Mouse (Mus musculus): ENCODE measurements around the gene Tlx3. TPM values are rescaled to one million over a fixed set of nuclear protein-coding genes. Genes with fewer than 3 reads are reported as not detected.
A peak's percentile ranks its signal among the peaks of the same experiment; 100 is the strongest.

Gene Tlx3
- polyA plus RNA-seq (2015; fragmentation: Nextera tagmentation; extraction: Ambion mirVana), result 53.2 and 55.7 TPM in 2 replicates

GRCm38 (mm10) chr11:33203383-33204328 is at the start of gene Tlx3:
TSS of gene Tlx3 (minus strand) at chr11:33203589.
- H3K9me3 ChIP-seq, result no peaks in the 10 kb centered on the region
- peaks cover 88% of the 10 kb centered on the region for H3K27me3 ChIP-seq
- H3K27ac ChIP-seq (replicated peaks), result peak within 1 kb of the TSS; percentile 95
- peak within 1 kb of the TSS; percentile 49 for H3K4me2 ChIP-seq
- peak within 1 kb of the TSS; percentile 86 for H3K9ac ChIP-seq
- H3K4me1 ChIP-seq (replicated peaks), result peaks cover 51% of the 10 kb centered on the region
- under 1% methylated on average over 80 of the region's 81 CpGs for WGBS
- ATAC-seq (ENCODE audit: low read depth), result peak; percentile 72
- peak within 1 kb of the TSS; percentile 53 for H3K4me3 ChIP-seq
- H3K36me3 ChIP-seq, result no peaks in the 10 kb centered on the region

DNA sequence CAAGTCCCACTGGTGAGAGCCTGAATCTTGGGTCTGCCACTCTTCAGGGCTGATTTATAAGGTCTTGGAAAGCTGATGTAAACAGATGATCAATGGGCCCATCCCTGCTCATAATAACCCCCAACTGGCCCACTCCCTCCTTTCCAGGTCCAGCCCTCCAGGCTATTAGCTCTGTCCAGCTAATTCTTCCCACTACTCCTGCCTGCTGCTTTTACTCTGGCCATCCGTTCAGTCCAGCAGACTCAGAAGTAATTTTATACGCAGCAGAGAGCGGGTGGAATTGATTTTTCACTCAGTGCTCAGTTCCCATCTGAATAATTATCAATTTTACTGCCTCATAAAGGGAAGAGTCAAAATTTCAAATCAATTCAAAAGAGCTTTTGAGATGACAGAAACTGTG is 36.9 kb upstream of the Tlx3 start:
- H3K27ac ChIP-seq (replicated peaks), result no peak overlapping the region; the same call in 1 of the 2 replicates
- H3K4me1 ChIP-seq (replicated peaks), result peaks cover 14% of the 10 kb centered on the region; the same call in 1 of the 2 replicates
- no peaks in the 10 kb centered on the region for H3K36me3 ChIP-seq
- no peak overlapping the region for H3K4me3 ChIP-seq
- H3K9ac ChIP-seq, result no peak overlapping the region
- 34% methylated on average over 3 of the region's 3 CpGs for WGBS
- no peak overlapping the region for H3K4me2 ChIP-seq
- ATAC-seq (ENCODE audit: low read depth), result peak; percentile 64; the same call in 1 of the 2 replicates
- H3K9me3 ChIP-seq, result no peaks in the 10 kb centered on the region
- H3K27me3 ChIP-seq, result no peaks in the 10 kb centered on the region; the same call in 1 of the 2 replicates

- 17% methylated on average over 3 of the region's 3 CpGs for WGBS
- Histone ChIP-seq H3K4me3 (no peak overlapping the region), H3K27ac (replicated peaks) (peak overlapping the region; percentile 67), H3K27me3 (no peaks in the 10 kb centered on the region; the same call in 1 of the 2 replicates), H3K36me3 (no peaks in the 10 kb centered on the region), H3K4me1 (replicated peaks) (peaks cover 34% of the 10 kb centered on the region), H3K9ac (no peak overlapping the region), H3K4me2 (no peak overlapping the region), H3K9me3 (no peaks in the 10 kb centered on the region)
- ATAC-seq (ENCODE audit: low read depth), result peak; percentile 64; the same call in 1 of the 2 replicates
Measured at GRCm38 (mm10) chr11:33234134-33234533, 30.7 kb upstream of the Tlx3 start.

DNA sequence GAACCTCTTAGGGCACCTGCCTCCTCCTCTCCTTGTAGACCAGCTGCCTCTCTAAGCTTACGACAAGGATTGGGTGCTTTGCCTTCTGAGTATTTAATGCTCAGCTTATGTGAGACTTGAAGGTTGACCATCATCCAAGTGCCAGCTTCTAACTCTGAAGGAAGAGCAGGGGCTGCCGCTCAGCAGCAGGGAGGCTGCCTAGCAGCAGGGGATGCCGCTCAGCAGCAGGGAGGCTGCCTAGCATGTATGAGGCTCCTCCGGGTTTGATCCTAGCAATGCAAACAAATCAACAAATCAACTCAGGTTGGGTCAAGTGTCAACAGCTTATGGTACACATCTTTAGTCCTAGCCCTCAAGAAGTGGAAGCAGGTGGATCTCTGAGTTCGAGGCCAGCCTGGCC is 28.7 kb upstream of the Tlx3 start:
- no peaks in the 10 kb centered on the region for H3K27me3 ChIP-seq
- no peaks in the 10 kb centered on the region for H3K9me3 ChIP-seq
- no peak overlapping the region for H3K27ac ChIP-seq (replicated peaks)
- H3K9ac ChIP-seq, result no peak overlapping the region
- H3K4me3 ChIP-seq, result no peak overlapping the region
- peaks cover 34% of the 10 kb centered on the region for H3K4me1 ChIP-seq (replicated peaks)
- no peak for ATAC-seq (ENCODE audit: low read depth)
- no peak overlapping the region for H3K4me2 ChIP-seq
- WGBS, result 66% methylated on average over 5 of the region's 5 CpGs
- H3K36me3 ChIP-seq, result no peaks in the 10 kb centered on the region

DNA sequence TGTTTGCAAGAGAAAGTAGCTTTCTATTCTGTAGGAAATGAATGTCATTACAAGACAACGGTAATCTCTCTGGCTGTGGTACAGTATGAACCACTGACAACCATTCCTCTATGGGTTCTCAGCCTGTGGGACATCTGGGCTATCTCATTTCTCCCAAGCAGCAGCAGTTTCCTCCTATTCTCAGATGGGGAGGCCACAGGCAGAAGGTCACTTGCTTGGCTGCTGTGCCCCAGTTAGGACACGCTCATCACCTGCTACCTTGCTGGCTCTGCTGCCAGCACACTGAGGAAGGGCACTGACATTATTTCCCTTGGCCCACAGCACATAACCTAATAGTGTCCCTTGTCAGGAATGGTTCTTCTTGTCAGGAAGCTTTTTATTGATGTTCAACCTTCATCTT is 24.8 kb upstream of the Tlx3 start:
- H3K4me2 ChIP-seq, result no peak overlapping the region
- H3K9me3 ChIP-seq, result no peaks in the 10 kb centered on the region
- H3K36me3 ChIP-seq, result no peaks in the 10 kb centered on the region
- no peaks in the 10 kb centered on the region for H3K27me3 ChIP-seq
- no peak for ATAC-seq (ENCODE audit: low read depth)
- WGBS, result 91% methylated on average over 2 of the region's 2 CpGs
- H3K9ac ChIP-seq, result no peak overlapping the region
- no peak overlapping the region for H3K27ac ChIP-seq (replicated peaks)
- peaks cover 21% of the 10 kb centered on the region for H3K4me1 ChIP-seq (replicated peaks)
- no peak overlapping the region for H3K4me3 ChIP-seq

- no peaks in the 10 kb centered on the region for H3K36me3 ChIP-seq
- H3K9me3 ChIP-seq, result no peaks in the 10 kb centered on the region
- H3K4me2 ChIP-seq, result no peak overlapping the region
- WGBS, result 75% methylated on average over 8 of the region's 8 CpGs
- no peaks in the 10 kb centered on the region for H3K27me3 ChIP-seq
- peaks cover 15% of the 10 kb centered on the region for H3K4me1 ChIP-seq (replicated peaks)
- no peak overlapping the region for H3K9ac ChIP-seq
- no peak for ATAC-seq (ENCODE audit: low read depth)
- no peak overlapping the region for H3K27ac ChIP-seq (replicated peaks)
- H3K4me3 ChIP-seq, result no peak overlapping the region
Measured at GRCm38 (mm10) chr11:33226516-33226915, 23.1 kb upstream of the Tlx3 start.

DNA sequence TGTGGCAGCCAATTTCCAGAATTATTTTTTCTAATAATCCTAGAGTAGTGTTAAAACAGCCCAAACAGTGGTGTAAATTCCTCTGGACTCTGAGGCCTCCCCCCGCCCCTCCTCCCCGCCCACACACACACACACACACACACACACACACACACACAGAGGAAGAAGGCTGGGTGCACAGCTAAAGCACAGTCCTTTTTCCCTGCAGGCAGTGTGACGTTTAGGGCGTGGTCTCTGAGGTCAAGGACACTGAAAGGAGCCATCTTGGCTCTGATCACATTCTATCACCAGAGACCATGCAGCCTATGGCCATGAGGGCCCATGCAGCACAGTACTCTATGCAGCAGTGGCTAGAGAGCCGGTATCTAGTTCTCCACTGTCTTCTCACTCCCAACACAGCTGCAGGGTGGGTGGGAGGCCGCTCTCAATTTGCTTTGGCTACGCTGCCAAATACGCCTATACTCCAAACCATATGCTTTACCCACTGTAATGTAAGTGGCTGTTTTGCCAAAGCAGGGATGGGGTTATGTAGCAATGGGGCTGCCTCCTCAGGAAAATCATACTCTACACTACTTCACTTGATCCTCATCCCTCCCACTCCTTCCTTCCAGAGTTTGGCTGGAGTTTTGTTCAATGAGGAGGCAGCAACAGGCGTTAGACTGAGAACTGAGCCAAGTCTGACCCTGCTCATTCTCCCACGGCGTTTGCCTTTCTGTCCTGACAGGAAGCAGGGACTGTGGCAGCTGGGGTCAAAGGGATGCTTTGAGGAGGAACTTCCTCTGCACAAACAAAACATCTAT is 18.4 kb upstream of the Tlx3 start:
- Histone ChIP-seq H3K4me1 (replicated peaks) (peaks cover 51% of the 10 kb centered on the region), H3K27me3 (no peaks in the 10 kb centered on the region), H3K9ac (no peak overlapping the region), H3K4me2 (no peak overlapping the region), H3K4me3 (no peak overlapping the region), H3K27ac (replicated peaks) (0 out of 2 replicates have a peak overlapping the region, but pooled peaks have one; percentile 33), H3K9me3 (no peaks in the 10 kb centered on the region), H3K36me3 (no peaks in the 10 kb centered on the region)
- ATAC-seq (ENCODE audit: low read depth), result no peak
- WGBS, result 71% methylated on average over 11 of the region's 11 CpGs

- no peak for ATAC-seq (ENCODE audit: low read depth)
Measured at GRCm38 (mm10) chr11:33220763-33221162, 17.4 kb upstream of the Tlx3 start.

GRCm38 (mm10) chr11:33217384-33218079 is 14.1 kb upstream of the Tlx3 start:
- H3K9me3 ChIP-seq, result no peaks in the 10 kb centered on the region
- peaks cover 47% of the 10 kb centered on the region for H3K4me1 ChIP-seq (replicated peaks)
- H3K36me3 ChIP-seq, result 0 out of 2 replicates have a peak, but pooled peaks cover 4% of the 10 kb centered on the region
- no peak overlapping the region for H3K9ac ChIP-seq
- H3K27ac ChIP-seq (replicated peaks), result no peak overlapping the region
- peaks cover 6% of the 10 kb centered on the region; the same call in 1 of the 2 replicates for H3K27me3 ChIP-seq
- H3K4me2 ChIP-seq, result no peak overlapping the region
- H3K4me3 ChIP-seq, result no peak overlapping the region
- no peak for ATAC-seq (ENCODE audit: low read depth)
- WGBS, result 60% methylated on average over 8 of the region's 8 CpGs

More at GRCm38 (mm10) chr11:33220763-33221162, 17.4 kb upstream of the Tlx3 start:
- WGBS, result 78% methylated on average over 7 of the region's 7 CpGs
- Histone ChIP-seq H3K4me2 (no peak overlapping the region), H3K27me3 (no peaks in the 10 kb centered on the region), H3K27ac (replicated peaks) (peak overlapping the region; percentile 25; the same call in 1 of the 2 replicates), H3K36me3 (no peaks in the 10 kb centered on the region), H3K4me3 (no peak overlapping the region), H3K4me1 (replicated peaks) (peaks cover 47% of the 10 kb centered on the region), H3K9me3 (no peaks in the 10 kb centered on the region), H3K9ac (no peak overlapping the region)

GRCm38 (mm10) chr11:33207411-33207810 is 4.0 kb upstream of the Tlx3 start:
- H3K27me3 ChIP-seq, result peaks cover 58% of the 10 kb centered on the region
- H3K4me1 ChIP-seq (replicated peaks), result peaks cover 43% of the 10 kb centered on the region
- peak overlapping the region; percentile 53 for H3K4me3 ChIP-seq
- peak overlapping the region; percentile 49 for H3K4me2 ChIP-seq
- no peak for ATAC-seq (ENCODE audit: low read depth)
- no peaks in the 10 kb centered on the region for H3K36me3 ChIP-seq
- WGBS, result 86% methylated on average over 2 of the region's 2 CpGs
- no peaks in the 10 kb centered on the region for H3K9me3 ChIP-seq
- H3K27ac ChIP-seq (replicated peaks), result no peak overlapping the region
- H3K9ac ChIP-seq, result peak overlapping the region; percentile 79; the same call in 1 of the 2 replicates

- Histone ChIP-seq H3K4me3 (peak overlapping the region; percentile 53), H3K4me2 (peak overlapping the region; percentile 49), H3K27ac (replicated peaks) (peak overlapping the region; percentile 88), H3K36me3 (no peaks in the 10 kb centered on the region), H3K9ac (peak overlapping the region; percentile 79), H3K27me3 (peaks cover 77% of the 10 kb centered on the region), H3K9me3 (no peaks in the 10 kb centered on the region), H3K4me1 (replicated peaks) (peaks cover 57% of the 10 kb centered on the region)
- ATAC-seq (ENCODE audit: low read depth), result no peak
- 5% methylated on average over 3 of the region's 3 CpGs for WGBS
Measured at GRCm38 (mm10) chr11:33204966-33205365, 1.6 kb upstream of the Tlx3 start.

Data from neural tube, embryonic 13.5 days (tissue).